Mouse (Mus musculus) forebrain, embryonic 14.5 days (tissue): ENCODE measurements at regions not wholly inside any gene's neighbourhood (a gene's known extent, or its start where the extent isn't known, plus 50 kb on each side); places are given as distances from the start of the nearest gene placed in this dataset.

Source experiments
- ATAC-seq: fragments of 200-750 bp; cut with Nextera tagmentation; 2 replicates; pipeline ENCODE4 v1.8.0; 2017; ENCODE audit warnings: mild to moderate bottlenecking, moderate library complexity
- DNase-seq: peaks from one replicate; pipeline ENCODE4 v3.0.0-alpha.2; 2015; ENCODE audit warnings: low spot score
- H3K27ac ChIP-seq: fragments of 300-500 bp; sonication (generic); 2 replicates; pipeline ENCODE4 v1.5.1; 2014; ENCODE audit warnings: low read depth, mild to moderate bottlenecking, control low read depth, low read length, moderate library complexity
- H3K27me3 ChIP-seq: fragments of 300-500 bp; sonication (generic); replicated peaks from 2 replicates; pipeline ENCODE4 v1.6.1; 2014; ENCODE audit warnings: low read length, control low read depth, mixed read lengths; ENCODE audit not compliant: control insufficient read depth, insufficient read depth
- H3K36me3 ChIP-seq: fragments of 300-500 bp; sonication (generic); 2 replicates; pipeline ENCODE4 v1.6.1; 2014; ENCODE audit warnings: low read length, control low read depth; ENCODE audit not compliant: control insufficient read depth, insufficient read depth
- H3K4me1 ChIP-seq: fragments of 300-500 bp; sonication (generic); 2 replicates; pipeline ENCODE4 v1.6.1; 2014; ENCODE audit warnings: antibody characterized with exemption, low read length, control low read depth; ENCODE audit not compliant: control insufficient read depth, insufficient read depth
- H3K4me2 ChIP-seq: fragments of 300-500 bp; sonication (generic); 2 replicates; pipeline ENCODE4 v1.6.1; 2014; ENCODE audit warnings: mild to moderate bottlenecking, control low read depth, low read length
- H3K4me3 ChIP-seq: fragments of 300-500 bp; sonication (generic); 2 replicates; pipeline ENCODE4 v1.5.1; 2014; ENCODE audit warnings: low read depth, low read length, control low read depth
- H3K9ac ChIP-seq: fragments of 300-500 bp; sonication (generic); 2 replicates; pipeline ENCODE4 v1.6.1; 2014; ENCODE audit warnings: mild to moderate bottlenecking, low read length, control low read depth, moderate library complexity
- H3K9me3 ChIP-seq: fragments of 300-500 bp; sonication (generic); replicated peaks from 2 replicates; pipeline ENCODE4 v1.6.1; 2016; ENCODE audit warnings: low read length, control low read depth, mixed read lengths; ENCODE audit not compliant: control insufficient read depth
- WGBS: fragments of 180-500 bp; shearing (Covaris S2); extraction: QIAGEN DNeasy Blood & Tissue Kit; methylation state at CpG from one replicate; pipeline ENCODE4 v1.1.7; 2014; 5-methylcytosine and 5-hydroxymethylcytosine counted together

DNA sequence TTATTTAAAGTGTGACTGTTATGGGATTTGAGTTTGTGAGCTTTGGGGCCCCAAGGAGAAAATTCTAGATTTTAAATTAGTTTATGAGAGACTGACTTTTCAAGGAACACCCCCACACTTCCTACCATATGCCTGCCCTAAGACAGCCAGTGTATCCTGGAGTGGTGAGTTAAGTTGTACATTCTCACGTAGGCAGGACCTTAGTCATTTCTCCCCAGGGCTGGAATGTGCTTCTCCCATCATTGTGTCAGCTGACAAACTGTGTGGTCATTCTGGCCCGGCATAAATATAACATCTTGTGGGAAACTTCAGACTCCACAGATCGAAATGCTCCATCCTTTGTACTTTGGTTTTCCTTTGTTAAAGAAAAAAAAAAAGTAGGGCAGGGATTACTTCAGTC lies 73.1 kb upstream of the Tfpi start:
- Histone ChIP-seq H3K36me3 (no peaks in the 10 kb centered on the region), H3K27me3 (no peaks in the 10 kb centered on the region), H3K27ac (no peak overlapping the region), H3K4me3 (no peak overlapping the region), H3K9me3 (no peaks in the 10 kb centered on the region), H3K4me2 (no peak overlapping the region), H3K4me1 (no peaks in the 10 kb centered on the region), H3K9ac (no peak overlapping the region)
- DNase-seq (no peak), ATAC-seq (no peak)
- WGBS, result 73% methylated on average over 3 of the region's 3 CpGs

DNA sequence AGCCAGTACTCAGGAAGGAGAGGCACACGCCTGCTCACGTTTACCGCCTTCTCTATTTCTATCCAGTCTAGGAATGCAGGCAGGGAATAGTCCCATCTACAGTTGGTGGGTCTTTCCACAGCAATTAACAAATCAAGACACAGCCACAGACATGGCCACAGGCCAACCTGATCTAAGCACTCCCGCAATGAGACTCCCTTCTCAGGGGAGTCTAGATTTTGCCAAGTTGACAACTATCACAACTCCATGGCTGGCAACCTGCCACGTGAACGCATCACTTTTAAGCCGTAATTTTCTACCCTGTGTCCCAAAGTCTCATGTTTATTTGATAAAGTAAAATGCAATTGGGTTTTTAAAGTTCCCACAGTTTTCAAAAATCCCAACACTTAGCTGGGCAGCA lies 72.0 kb upstream of the Tfpi start:
- ATAC-seq, result peak; percentile 50; the same call in 1 of the 2 replicates
- Histone ChIP-seq H3K27ac (no peak overlapping the region), H3K27me3 (no peaks in the 10 kb centered on the region), H3K9ac (no peak overlapping the region), H3K4me1 (no peaks in the 10 kb centered on the region), H3K4me3 (no peak overlapping the region), H3K4me2 (no peak overlapping the region), H3K9me3 (no peaks in the 10 kb centered on the region), H3K36me3 (no peaks in the 10 kb centered on the region)
- WGBS, result 72% methylated on average over 7 of the region's 7 CpGs
- DNase-seq, result peak; percentile 20

DNA sequence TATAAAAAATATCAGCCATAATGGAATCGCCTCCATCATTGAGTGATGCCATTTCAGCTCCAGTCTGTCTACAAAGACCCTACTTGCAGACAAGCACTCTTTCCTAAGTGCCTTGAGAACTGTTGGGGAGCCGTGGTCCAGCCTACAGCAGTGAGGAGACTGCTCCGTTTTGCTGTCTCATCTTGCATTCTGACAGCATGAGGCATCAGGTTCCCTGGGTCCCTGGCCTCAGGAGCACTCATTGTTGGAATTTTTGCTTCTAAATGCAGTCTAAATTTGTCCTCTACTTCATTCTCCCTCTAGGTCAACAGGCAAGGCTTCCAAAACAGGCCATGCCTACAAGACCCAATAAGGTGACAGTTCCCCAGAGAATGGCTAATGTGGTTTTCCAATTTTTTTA lies 69.1 kb upstream of the Tfpi start:
- DNase-seq (no peak), ATAC-seq (no peak)
- Histone ChIP-seq H3K27ac (no peak overlapping the region), H3K9ac (no peak overlapping the region), H3K27me3 (no peaks in the 10 kb centered on the region), H3K9me3 (no peaks in the 10 kb centered on the region), H3K4me3 (no peak overlapping the region), H3K4me2 (no peak overlapping the region), H3K36me3 (no peaks in the 10 kb centered on the region), H3K4me1 (no peaks in the 10 kb centered on the region)
- 85% methylated on average over 3 of the region's 3 CpGs for WGBS

DNA sequence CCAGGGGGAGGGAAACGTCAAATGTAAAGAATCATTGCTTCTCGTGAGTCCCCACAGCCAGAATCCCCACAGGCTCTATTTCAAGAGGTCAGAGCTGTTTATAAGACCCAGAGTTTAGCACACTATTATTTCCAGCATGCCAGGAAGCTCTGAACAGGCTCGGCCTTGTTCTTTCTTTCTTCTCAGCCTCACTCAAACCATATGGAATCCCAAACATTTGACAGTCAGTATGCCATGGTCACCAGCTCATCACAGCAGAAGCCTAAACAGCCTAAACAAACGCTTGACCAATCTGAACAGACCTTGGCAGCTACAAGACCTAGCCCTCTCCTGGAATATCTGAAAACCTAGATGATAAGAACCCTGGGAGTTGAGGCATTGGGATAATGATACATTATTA lies 68.2 kb upstream of the Tfpi start:
- WGBS, result 72% methylated on average over 4 of the region's 4 CpGs
- no peaks in the 10 kb centered on the region for H3K9me3 ChIP-seq
- no peak overlapping the region for H3K27ac ChIP-seq
- no peak overlapping the region for H3K9ac ChIP-seq
- ATAC-seq (no peak), DNase-seq (no peak)
- H3K27me3 ChIP-seq, result no peaks in the 10 kb centered on the region
- H3K36me3 ChIP-seq, result no peaks in the 10 kb centered on the region
- no peak overlapping the region for H3K4me3 ChIP-seq
- no peaks in the 10 kb centered on the region for H3K4me1 ChIP-seq
- no peak overlapping the region for H3K4me2 ChIP-seq

DNA sequence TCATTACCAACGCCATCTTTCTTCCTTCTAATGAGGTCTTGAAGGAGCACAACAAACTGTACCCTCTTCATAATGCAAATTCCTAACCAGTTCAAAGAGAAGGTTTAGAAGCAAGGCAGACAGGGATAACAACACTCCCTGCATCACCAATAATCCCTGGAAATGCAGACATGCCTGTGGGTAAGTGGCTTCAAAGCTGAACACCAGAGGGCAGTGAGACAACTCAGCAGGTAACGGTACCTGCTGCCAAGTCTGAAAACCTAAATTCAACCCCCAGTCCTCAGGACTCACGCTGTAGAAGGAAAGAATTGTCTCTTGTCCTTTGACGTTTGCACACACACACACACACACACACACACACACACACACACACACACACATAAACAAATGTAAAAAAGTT lies 67.6 kb upstream of the Tfpi start:
- Histone ChIP-seq H3K9ac (no peak overlapping the region), H3K36me3 (no peaks in the 10 kb centered on the region), H3K9me3 (no peaks in the 10 kb centered on the region), H3K27ac (no peak overlapping the region), H3K4me1 (no peaks in the 10 kb centered on the region), H3K27me3 (no peaks in the 10 kb centered on the region), H3K4me3 (no peak overlapping the region), H3K4me2 (no peak overlapping the region)
- no peak for ATAC-seq
- no peak for DNase-seq
- 51% methylated on average over 4 of the region's 4 CpGs for WGBS

DNA sequence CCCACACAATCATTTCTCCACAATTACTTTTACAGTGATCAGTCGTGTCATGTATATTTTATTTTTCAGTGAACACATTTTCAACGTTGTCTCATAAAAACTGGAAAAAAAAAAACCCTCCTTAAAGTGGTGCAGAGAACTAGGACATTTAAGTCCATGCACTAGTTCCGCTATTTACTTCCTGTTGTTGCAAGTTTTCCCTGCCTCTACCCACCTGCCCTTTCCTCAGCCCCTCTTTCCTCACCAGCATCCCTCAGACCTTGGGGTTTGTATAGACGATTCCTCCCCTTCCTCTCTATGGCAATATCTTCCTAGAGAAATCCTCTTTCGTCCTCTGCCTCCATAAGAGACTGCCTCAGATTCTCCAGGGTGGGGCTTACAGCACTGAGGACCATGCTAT lies 64.9 kb upstream of the Tfpi start:
- Histone ChIP-seq H3K4me3 (no peak overlapping the region), H3K36me3 (no peaks in the 10 kb centered on the region), H3K4me2 (no peak overlapping the region), H3K9ac (no peak overlapping the region), H3K27me3 (no peaks in the 10 kb centered on the region), H3K27ac (no peak overlapping the region), H3K4me1 (no peaks in the 10 kb centered on the region), H3K9me3 (no peaks in the 10 kb centered on the region)
- 83% methylated on average over 5 of the region's 5 CpGs for WGBS
- DNase-seq, result no peak
- no peak for ATAC-seq

DNA sequence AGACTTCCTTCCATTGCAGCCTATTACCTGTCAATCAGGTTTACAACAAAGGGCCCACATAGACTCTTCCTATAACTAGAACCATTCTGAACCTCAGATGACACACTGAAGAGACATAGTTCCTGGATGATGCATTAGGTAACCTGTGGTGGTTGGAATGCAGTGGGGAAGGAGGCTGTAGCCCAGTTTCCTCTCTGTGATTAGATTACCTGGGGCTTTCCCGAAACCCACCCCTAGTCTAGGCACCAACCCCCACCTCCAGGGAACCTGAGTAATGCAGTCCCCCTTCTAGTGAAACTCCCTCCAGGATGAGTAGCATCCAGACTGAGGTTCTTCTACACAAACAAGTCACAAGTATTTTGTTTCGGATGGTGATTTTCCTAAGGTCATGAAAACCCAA lies 62.5 kb upstream of the Tfpi start:
- H3K4me1 ChIP-seq, result no peaks in the 10 kb centered on the region
- DNase-seq (no peak), ATAC-seq (no peak)
- 69% methylated on average over 2 of the region's 2 CpGs for WGBS
- H3K36me3 ChIP-seq, result no peaks in the 10 kb centered on the region
- no peaks in the 10 kb centered on the region for H3K9me3 ChIP-seq
- H3K4me3 ChIP-seq, result no peak overlapping the region
- H3K27me3 ChIP-seq, result no peaks in the 10 kb centered on the region
- no peak overlapping the region for H3K4me2 ChIP-seq
- H3K9ac ChIP-seq, result no peak overlapping the region
- H3K27ac ChIP-seq, result no peak overlapping the region

DNA sequence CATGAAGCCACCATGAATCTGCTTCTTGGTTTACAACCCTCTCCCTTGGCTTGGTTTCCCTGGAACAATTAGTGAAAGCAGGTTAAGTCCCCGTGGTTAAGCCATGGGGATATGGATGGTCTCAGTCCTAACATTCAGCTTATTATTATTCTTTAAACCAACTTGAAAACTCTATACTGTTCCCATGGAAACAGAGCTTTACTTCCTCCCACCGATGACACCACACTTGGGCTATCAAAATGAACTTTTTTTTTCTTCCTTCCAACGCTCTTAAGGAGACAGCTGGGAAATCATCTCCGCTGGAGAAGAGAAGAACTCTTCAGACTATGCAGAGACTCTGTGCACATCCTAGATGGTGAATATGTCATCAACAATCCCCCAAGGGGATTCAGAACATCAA lies 61.4 kb upstream of the Tfpi start:
- no peak overlapping the region for H3K4me2 ChIP-seq
- WGBS, result 84% methylated on average over 4 of the region's 4 CpGs
- no peaks in the 10 kb centered on the region for H3K36me3 ChIP-seq
- no peak overlapping the region for H3K9ac ChIP-seq
- ATAC-seq (no peak), DNase-seq (no peak)
- H3K4me3 ChIP-seq, result no peak overlapping the region
- no peaks in the 10 kb centered on the region for H3K9me3 ChIP-seq
- H3K27ac ChIP-seq, result no peak overlapping the region
- no peaks in the 10 kb centered on the region for H3K4me1 ChIP-seq
- no peaks in the 10 kb centered on the region for H3K27me3 ChIP-seq

DNA sequence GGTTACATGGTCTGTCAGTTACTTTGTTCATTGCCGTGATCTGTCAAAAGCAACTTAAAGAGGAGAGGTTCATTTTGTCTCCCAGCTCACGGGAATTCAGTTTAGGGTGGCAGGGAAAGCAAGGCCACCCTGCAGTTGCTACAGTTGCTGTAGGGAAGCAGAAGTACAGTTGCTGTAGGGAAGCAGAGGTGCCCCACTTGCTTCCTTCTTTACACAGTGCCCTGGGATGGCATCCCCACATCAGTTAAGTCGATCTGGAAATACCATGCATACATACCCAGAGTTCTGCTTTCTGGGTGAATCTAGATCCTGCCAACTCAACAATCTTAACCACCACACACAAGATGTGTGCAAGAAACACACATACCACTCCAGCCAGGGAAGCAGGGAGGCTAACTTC lies 54.6 kb upstream of the Tfpi start:
- 90% methylated on average over 3 of the region's 3 CpGs for WGBS
- H3K27me3 ChIP-seq, result no peaks in the 10 kb centered on the region
- H3K36me3 ChIP-seq, result no peaks in the 10 kb centered on the region
- no peak overlapping the region for H3K9ac ChIP-seq
- H3K27ac ChIP-seq, result no peak overlapping the region
- H3K4me1 ChIP-seq, result no peaks in the 10 kb centered on the region
- ATAC-seq (no peak), DNase-seq (no peak)
- H3K4me3 ChIP-seq, result no peak overlapping the region
- H3K4me2 ChIP-seq, result no peak overlapping the region
- H3K9me3 ChIP-seq, result no peaks in the 10 kb centered on the region
